Mouse (Mus musculus) liver, embryonic 14.5 days (tissue): Measurements from ENCODE around the gene Kremen2.

Experiments
- CTCF ChIP-seq: IDR thresholded peaks from 2 replicates; pipeline ENCODE4 v1.5.1; 2016; ENCODE audit warnings: antibody characterized with exemption, low read depth, control low read depth
- EP300 ChIP-seq: IDR thresholded peaks from 2 replicates; pipeline ENCODE4 v1.6.1; 2016; ENCODE audit warnings: antibody characterized with exemption, low read depth

- TF ChIP-seq CTCF (no peak), EP300 (no peak)
Observed at GRCm38 (mm10) chr17:23761155-23761554, 15.5 kb upstream of the Kremen2 start.
